Mouse (Mus musculus): ENCODE data around the gene Lor. TPM values are rescaled to one million over a fixed set of nuclear protein-coding genes. Genes with fewer than 3 reads are reported as not detected.

Gene Lor
- polyA plus RNA-seq, 2 experiments: 9.7 to 14.0 TPM

DNA sequence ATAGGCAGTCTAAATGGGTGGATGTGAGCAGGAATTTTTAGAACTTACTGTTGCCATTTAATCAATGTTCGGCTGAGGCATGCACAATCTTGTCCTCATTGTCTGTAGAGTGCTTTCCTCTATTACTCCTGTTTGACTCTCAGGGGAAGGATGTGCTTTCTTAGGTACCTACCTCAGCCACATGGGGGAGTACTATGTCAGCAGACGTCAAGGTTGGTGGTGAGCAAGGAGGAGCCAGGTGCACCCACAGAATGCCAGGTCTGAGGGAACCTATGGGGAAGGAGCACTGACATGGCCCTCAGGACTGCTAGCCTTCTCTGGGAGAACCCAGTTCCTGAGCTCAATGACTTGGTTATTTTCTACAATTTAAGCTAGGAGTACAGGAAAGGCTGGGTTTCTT, 49.7 kb downstream of the Lor start:
- H3K27me3 ChIP-seq (ENCODE audit: control insufficient read depth, insufficient read depth, low read length): no peaks in the 10 kb centered on the region
- H3K4me2 ChIP-seq (replicated peaks; ENCODE audit: low read depth, low read length, severe bottlenecking): no peak overlapping the region
- no peak overlapping the region for H3K27ac ChIP-seq (replicated peaks; ENCODE audit: low read depth, low read length)
- no peak overlapping the region for H3K9ac ChIP-seq (ENCODE audit: low read depth, low read length, severe bottlenecking)
- ATAC-seq (ENCODE audit: low FRiP score, low read depth) (no peak), DNase-seq (ENCODE audit: low spot score) (no peak)
- H3K9me3 ChIP-seq (ENCODE audit: control insufficient read depth, low read length): no peaks in the 10 kb centered on the region
- H3K4me3 ChIP-seq (replicated peaks; ENCODE audit: low read length): no peak overlapping the region
- H3K36me3 ChIP-seq (ENCODE audit: control insufficient read depth, insufficient read depth, low read length): no peaks in the 10 kb centered on the region
- 46% methylated on average over 2 of the region's 2 CpGs for WGBS
- H3K4me1 ChIP-seq (ENCODE audit: control insufficient read depth, insufficient read depth, low read length): no peaks in the 10 kb centered on the region
- no peak for TF ChIP-seq POLR2A (IDR thresholded peaks at IDR 0.05; ENCODE audit: borderline replicate concordance, extremely low read depth, insufficient read depth, insufficient read length)

Small RNA genes lying within 50 kb of the gene (microRNA-seq; reads per million reads assigned to microRNA genes)
- gene Gm25145: not detected

Other genes with a start within 250 kb of the Lor start
- 1.0 and 1.3 TPM in 2 replicates for gene Pglyrp3, start 68.6 kb downstream of the Lor start, polyA plus RNA-seq (2012; rRNA removed)
- gene Pglyrp3, start 68.6 kb downstream of the Lor start, polyA plus RNA-seq (2014; fragmentation: Nextera tagmentation; extraction: Ambion mirVana): 2.1 and 2.2 TPM in 2 replicates
- 0.09 and 0.29 TPM in 2 replicates for gene Prr9, start 40.8 kb upstream of the Lor start, polyA plus RNA-seq (2012; rRNA removed)
- 3.0 and 6.2 TPM in 2 replicates for gene Prr9, start 40.8 kb upstream of the Lor start, polyA plus RNA-seq (2014; fragmentation: Nextera tagmentation; extraction: Ambion mirVana)
- gene Lelp1, start 59.6 kb upstream of the Lor start, polyA plus RNA-seq (2012; rRNA removed): not detected in 2 replicates
- not detected in 2 replicates for gene Lelp1, start 59.6 kb upstream of the Lor start, polyA plus RNA-seq (2014; fragmentation: Nextera tagmentation; extraction: Ambion mirVana)
- gene Sprr2a1, start 132.7 kb upstream of the Lor start, polyA plus RNA-seq (2012; rRNA removed): 0.19 and 0.29 TPM in 2 replicates
- 0.26 and 0.45 TPM in 2 replicates for gene Sprr2a1, start 132.7 kb upstream of the Lor start, polyA plus RNA-seq (2014; fragmentation: Nextera tagmentation; extraction: Ambion mirVana)
- gene Sprr2a2, start 132.8 kb upstream of the Lor start, polyA plus RNA-seq (2012; rRNA removed): 10.2 and 21.5 TPM in 2 replicates
- 9.4 and 9.7 TPM in 2 replicates for gene Sprr2a2, start 132.8 kb upstream of the Lor start, polyA plus RNA-seq (2014; fragmentation: Nextera tagmentation; extraction: Ambion mirVana)
- gene Sprr2a3, start 202.3 kb upstream of the Lor start, polyA plus RNA-seq (2012; rRNA removed): 0.63 TPM in 2 replicates
- 0.44 and 0.52 TPM in 2 replicates for gene Sprr2a3, start 202.3 kb upstream of the Lor start, polyA plus RNA-seq (2014; fragmentation: Nextera tagmentation; extraction: Ambion mirVana)
- gene Sprr2b, start 233.5 kb upstream of the Lor start, polyA plus RNA-seq (2012; rRNA removed): not detected in 2 replicates
- not detected in 2 replicates for gene Sprr2b, start 233.5 kb upstream of the Lor start, polyA plus RNA-seq (2014; fragmentation: Nextera tagmentation; extraction: Ambion mirVana)

Measured in limb, embryonic 14.5 days (tissue).